Mouse (Mus musculus) embryonic fibroblast, embryonic 13.5 days (primary cell): ENCODE results near the gene Slc25a21.

Experiments used
- CTCF ChIP-seq: IDR thresholded peaks from 2 replicates; pipeline ENCODE4 v1.5.1; 2011; ENCODE audit warnings: mild to moderate bottlenecking, control low read depth, low read length, moderate library complexity, borderline replicate concordance; ENCODE audit not compliant: insufficient read depth
- POLR2A ChIP-seq: IDR thresholded peaks from 2 replicates; pipeline ENCODE4 v1.6.1; 2011; ENCODE audit warnings: low read depth, mild to moderate bottlenecking, control low read depth, low read length, moderate library complexity

- TF ChIP-seq CTCF (no peak), POLR2A (no peak)
Observed at GRCm38 (mm10) chr12:57178818-57179217, 18.5 kb downstream of the Slc25a21 start.
